13 mouse cellular contexts compared by ENCODE assay signal in the genomic region with DNA sequence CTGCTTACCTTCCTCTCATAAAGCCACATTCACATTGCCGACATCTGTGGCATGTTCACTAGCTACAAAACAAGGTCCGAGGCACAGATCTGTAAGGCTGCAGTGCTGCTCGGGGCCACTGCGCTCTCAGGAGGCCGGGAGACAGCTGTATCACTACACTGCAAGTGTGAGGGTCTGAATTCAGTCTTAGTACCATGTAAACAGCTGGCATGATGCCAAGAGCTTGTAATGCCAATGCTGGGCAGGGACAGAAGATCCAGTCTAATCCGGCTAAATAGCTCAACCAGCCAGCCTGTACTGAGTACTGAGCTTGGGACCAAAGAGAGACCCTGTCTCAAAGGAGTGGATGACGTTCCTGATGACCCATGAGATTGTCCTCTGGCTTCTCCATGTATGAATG. TPM values are rescaled to one million over a fixed set of nuclear protein-coding genes. Genes with fewer than 3 reads are reported as not detected.
DNase-seq lines count a peak whose midpoint lies in the region; ATAC-seq lines count a peak whose summit lies in the region.
"Had no signal": no experiment of that assay in that cellular context is flagged by ENCODE, and none has a peak within 500 bp of the region (broad histone marks: within the 10 kb centered on the region; RNA-seq: fewer than 3 reads in every experiment).

No protein-coding gene starts in this region.

- H3K9me3 ChIP-seq in kidney, embryonic 15.5 days (replicated peaks), result no peaks in the 10 kb centered on the region
- H3K9me3 ChIP-seq in neural tube, embryonic 12.5 days, result no peaks in the 10 kb centered on the region
- no peaks in the 10 kb centered on the region for H3K9me3 ChIP-seq in hindbrain, embryonic 14.5 days (ENCODE audit: control insufficient read depth, low read length)

- no peaks in the 10 kb centered on the region for H3K27me3 ChIP-seq in kidney, embryonic 15.5 days
- H3K27me3 ChIP-seq in neural tube, embryonic 12.5 days (replicated peaks), result no peaks in the 10 kb centered on the region
- H3K27me3 ChIP-seq in hindbrain, embryonic 14.5 days (ENCODE audit: control insufficient read depth, insufficient read depth, low read length), result no peaks in the 10 kb centered on the region
- H3K27me3 ChIP-seq: Patski had no signal

- H3K4me2 ChIP-seq in kidney, embryonic 15.5 days, result no peak overlapping the region
- no peak overlapping the region for H3K4me2 ChIP-seq in neural tube, embryonic 12.5 days (replicated peaks)
- H3K4me2 ChIP-seq in hindbrain, embryonic 14.5 days (replicated peaks), result no peak overlapping the region

- peaks cover 7% of the 10 kb centered on the region; the same call in 1 of the 2 replicates for H3K4me1 ChIP-seq in kidney, embryonic 15.5 days
- peaks cover 6% of the 10 kb centered on the region; the same call in 1 of the 2 replicates for H3K4me1 ChIP-seq in neural tube, embryonic 12.5 days
- peaks cover 10% of the 10 kb centered on the region; the same call in 1 of the 2 replicates for H3K4me1 ChIP-seq in hindbrain, embryonic 14.5 days (replicated peaks; ENCODE audit: control insufficient read depth, insufficient read depth, low read length)

- no peak overlapping the region for H3K9ac ChIP-seq in kidney, embryonic 15.5 days
- no peak overlapping the region for H3K9ac ChIP-seq in neural tube, embryonic 12.5 days
- no peak overlapping the region for H3K9ac ChIP-seq in hindbrain, embryonic 14.5 days

- ATAC-seq in kidney, embryonic 15.5 days (replicated peaks; ENCODE audit: low FRiP score), result no peak
- ATAC-seq in neural tube, embryonic 12.5 days (ENCODE audit: low FRiP score, low read depth), result peak; percentile 60
- ATAC-seq in hindbrain, embryonic 14.5 days (ENCODE audit: low FRiP score), result peak; percentile 38; the same call in 1 of the 2 replicates
- ATAC-seq: CD4-positive, CD25-positive, alpha-beta regulatory T cell, adult 4 months; Patski had no signal

- H3K4me3 ChIP-seq in kidney, embryonic 15.5 days (replicated peaks), result no peak overlapping the region
- H3K4me3 ChIP-seq in neural tube, embryonic 12.5 days, result no peak overlapping the region
- no peak overlapping the region for H3K4me3 ChIP-seq in hindbrain, embryonic 14.5 days (replicated peaks; ENCODE audit: low read length)

- H3K36me3 ChIP-seq in kidney, embryonic 15.5 days, result no peaks in the 10 kb centered on the region
- H3K36me3 ChIP-seq in neural tube, embryonic 12.5 days, result no peaks in the 10 kb centered on the region
- H3K36me3 ChIP-seq in hindbrain, embryonic 14.5 days (replicated peaks; ENCODE audit: control insufficient read depth, insufficient read depth), result no peaks in the 10 kb centered on the region

- WGBS in kidney, embryonic 15.5 days, result 79% methylated on average over 7 of the region's 7 CpGs
- WGBS in neural tube, embryonic 12.5 days, result 76% methylated on average over 7 of the region's 7 CpGs
- WGBS in hindbrain, embryonic 14.5 days, result 61% methylated on average over 7 of the region's 7 CpGs

- DNase-seq in kidney, adult 11 months, result peak; percentile 26
- no peak for DNase-seq in neural tube, embryonic 10.5 days (ENCODE audit: extremely low spot score, low spot score)
- peak; percentile 45 for DNase-seq in hindbrain, embryonic 14.5 days (ENCODE audit: low spot score)
- no peak for DNase-seq in heart, adult 9 months (ENCODE audit: low spot score in 2 of 2)
- no peak for DNase-seq in liver
- DNase-seq: adrenal gland, adult 8-10 months; gastrocnemius, postnatal 36 days; lung, adult 18-20 months had no signal

- H3K27ac ChIP-seq in kidney, embryonic 15.5 days, result no peak overlapping the region
- no peak overlapping the region for H3K27ac ChIP-seq in neural tube, embryonic 12.5 days
- H3K27ac ChIP-seq in hindbrain, embryonic 14.5 days, result no peak overlapping the region

RNA-seq across cellular contexts. Expression of a gene that starts 15.3 kb away (rescaled TPM):
- 0.47 and 0.53 TPM in 2 replicates for polyA plus RNA-seq in kidney, embryonic 15.5 days (2015; fragmentation: Nextera tagmentation; extraction: Ambion mirVana)
- polyA plus RNA-seq in neural tube, embryonic 12.5 days (2016; fragmentation: Nextera tagmentation; extraction: Ambion mirVana), result 4.0 and 4.8 TPM in 2 replicates
- 1.9 and 2.2 TPM in 2 replicates for polyA plus RNA-seq in hindbrain, embryonic 14.5 days (2014; fragmentation: Nextera tagmentation; extraction: Ambion mirVana)
- polyA plus RNA-seq: CD4-positive, CD25-positive, alpha-beta regulatory T cell, adult 4 months; spleen, adult 2 months had no signal

RNA-seq across cellular contexts. Expression of a gene that starts 31.7 kb away (rescaled TPM):
- polyA plus RNA-seq in kidney, embryonic 15.5 days (2015; fragmentation: Nextera tagmentation; extraction: Ambion mirVana), result 0.69 and 0.80 TPM in 2 replicates
- polyA plus RNA-seq in neural tube, embryonic 12.5 days (2016; fragmentation: Nextera tagmentation; extraction: Ambion mirVana), result not detected in 2 replicates
- 0.31 TPM in 1 of 2 replicates, not detected in the other for polyA plus RNA-seq in hindbrain, embryonic 14.5 days (2014; fragmentation: Nextera tagmentation; extraction: Ambion mirVana)
- polyA plus RNA-seq: CD4-positive, CD25-positive, alpha-beta regulatory T cell, adult 4 months; Patski had no signal

RNA-seq across cellular contexts. Expression of a gene that starts 34.2 kb away (rescaled TPM):
- 151 and 153 TPM in 2 replicates for polyA plus RNA-seq in kidney, embryonic 15.5 days (2015; fragmentation: Nextera tagmentation; extraction: Ambion mirVana)
- polyA plus RNA-seq in neural tube, embryonic 12.5 days (2016; fragmentation: Nextera tagmentation; extraction: Ambion mirVana), result 134 and 147 TPM in 2 replicates
- polyA plus RNA-seq in hindbrain, embryonic 14.5 days (2014; fragmentation: Nextera tagmentation; extraction: Ambion mirVana), result 146 and 158 TPM in 2 replicates

RNA-seq across cellular contexts. Expression of a gene that starts 46.6 kb away (rescaled TPM):
- polyA plus RNA-seq in kidney, embryonic 15.5 days (2015; fragmentation: Nextera tagmentation; extraction: Ambion mirVana), result 1.8 and 2.9 TPM in 2 replicates
- 2.1 and 2.8 TPM in 2 replicates for polyA plus RNA-seq in neural tube, embryonic 12.5 days (2016; fragmentation: Nextera tagmentation; extraction: Ambion mirVana)
- polyA plus RNA-seq in hindbrain, embryonic 14.5 days (2014; fragmentation: Nextera tagmentation; extraction: Ambion mirVana), result 1.6 and 2.3 TPM in 2 replicates
- polyA plus RNA-seq: CD4-positive, CD25-positive, alpha-beta regulatory T cell, adult 4 months; Patski; spleen, adult 2 months had no signal

Comparison
In these comparisons a context has a peak if more than half of its experiments do, and no peak if none do; other contexts are left out.
1. DNase-seq: peak in kidney, adult 11 months (single experiment) and hindbrain, embryonic 14.5 days (single experiment); none in neural tube, embryonic 10.5 days (single experiment), heart, adult 9 months (0 of 2) and liver (single experiment).